Mouse (Mus musculus): ENCODE results near the gene Isg15. TPM values are rescaled to one million over a fixed set of nuclear protein-coding genes. Genes with fewer than 3 reads are reported as not detected.
"Not testable (repeated sequence)": the region's sequence is repeated elsewhere in the genome, so short reads cannot be mapped to it uniquely, and the experiment has no call there.

Gene Isg15
- polyA plus RNA-seq, 1 experiment from 2014 or later = 6.1 TPM

- H3K27ac ChIP-seq (ENCODE audit: low read length); H3K9me3 ChIP-seq (replicated peaks; ENCODE audit: control insufficient read depth, low read length); H3K4me2 ChIP-seq (ENCODE audit: low read depth, low read length); H3K9ac ChIP-seq (ENCODE audit: low read depth, low read length); H3K36me3 ChIP-seq (ENCODE audit: control insufficient read depth, insufficient read depth); H3K4me3 ChIP-seq (ENCODE audit: low read depth, low read length); H3K4me1 ChIP-seq (ENCODE audit: control insufficient read depth, low read depth, low read length); H3K27me3 ChIP-seq (ENCODE audit: control insufficient read depth, insufficient read depth, low read depth, low read length): not testable (repeated sequence)
- ATAC-seq (ENCODE audit: low read depth) = peak; percentile 62; the same call in 1 of the 2 replicates
- WGBS (ENCODE audit: insufficient replicate concordance) = 56% methylated on average over 10 of the region's 10 CpGs
Observed at GRCm38 (mm10) chr4:156150887-156151286, 49.7 kb downstream of the Isg15 start.

Small RNA genes lying within 50 kb of the gene (microRNA-seq; reads per million reads assigned to microRNA genes)
- gene Mir7658 = not detected

Other genes with a start within 250 kb of the Isg15 start
- 57.4 and 60.0 TPM in 2 replicates for gene C1qtnf12, start 238.5 kb downstream of the Isg15 start, polyA plus RNA-seq (2015; fragmentation: Nextera tagmentation; extraction: Ambion mirVana)
- 3.3 and 3.6 TPM in 2 replicates for gene B3galt6, start 208.2 kb downstream of the Isg15 start, polyA plus RNA-seq (2015; fragmentation: Nextera tagmentation; extraction: Ambion mirVana)
- gene Sdf4, start 207.9 kb downstream of the Isg15 start, polyA plus RNA-seq (2015; fragmentation: Nextera tagmentation; extraction: Ambion mirVana) = 73.2 and 78.7 TPM in 2 replicates
- gene Tnfrsf4, start 187.0 kb downstream of the Isg15 start, polyA plus RNA-seq (2015; fragmentation: Nextera tagmentation; extraction: Ambion mirVana) = 0.22 and 0.37 TPM in 2 replicates
- 0.58 and 0.68 TPM in 2 replicates for gene Tnfrsf18, start 174.7 kb downstream of the Isg15 start, polyA plus RNA-seq (2015; fragmentation: Nextera tagmentation; extraction: Ambion mirVana)
- gene Ttll10, start 141.4 kb downstream of the Isg15 start, polyA plus RNA-seq (2015; fragmentation: Nextera tagmentation; extraction: Ambion mirVana) = 0.29 and 0.33 TPM in 2 replicates
- 11.4 and 13.4 TPM in 2 replicates for gene 9430015G10Rik, start 90.8 kb downstream of the Isg15 start, polyA plus RNA-seq (2015; fragmentation: Nextera tagmentation; extraction: Ambion mirVana)
- 0.06 and 0.09 TPM in 2 replicates for gene Rnf223, start 70.3 kb downstream of the Isg15 start, polyA plus RNA-seq (2015; fragmentation: Nextera tagmentation; extraction: Ambion mirVana)
- gene Agrn, start 3.3 kb downstream of the Isg15 start, polyA plus RNA-seq (2015; fragmentation: Nextera tagmentation; extraction: Ambion mirVana) = 6.7 and 7.7 TPM in 2 replicates
- 1.0 and 1.2 TPM in 2 replicates for gene AW011738, start 2.5 kb upstream of the Isg15 start, polyA plus RNA-seq (2015; fragmentation: Nextera tagmentation; extraction: Ambion mirVana)
- gene Perm1, start 15.1 kb upstream of the Isg15 start, polyA plus RNA-seq (2015; fragmentation: Nextera tagmentation; extraction: Ambion mirVana) = 0.14 and 0.40 TPM in 2 replicates
- gene Plekhn1, start 34.0 kb upstream of the Isg15 start, polyA plus RNA-seq (2015; fragmentation: Nextera tagmentation; extraction: Ambion mirVana) = 3.8 and 4.1 TPM in 2 replicates
- gene Noc2l, start 35.2 kb upstream of the Isg15 start, polyA plus RNA-seq (2015; fragmentation: Nextera tagmentation; extraction: Ambion mirVana) = 36.0 and 36.2 TPM in 2 replicates
- 36.4 and 37.7 TPM in 2 replicates for gene Samd11, start 54.8 kb upstream of the Isg15 start, polyA plus RNA-seq (2015; fragmentation: Nextera tagmentation; extraction: Ambion mirVana)
- gene Vmn2r-ps159, start 130.3 kb upstream of the Isg15 start, polyA plus RNA-seq (2015; fragmentation: Nextera tagmentation; extraction: Ambion mirVana) = not detected in 2 replicates